In the genomic region with DNA sequence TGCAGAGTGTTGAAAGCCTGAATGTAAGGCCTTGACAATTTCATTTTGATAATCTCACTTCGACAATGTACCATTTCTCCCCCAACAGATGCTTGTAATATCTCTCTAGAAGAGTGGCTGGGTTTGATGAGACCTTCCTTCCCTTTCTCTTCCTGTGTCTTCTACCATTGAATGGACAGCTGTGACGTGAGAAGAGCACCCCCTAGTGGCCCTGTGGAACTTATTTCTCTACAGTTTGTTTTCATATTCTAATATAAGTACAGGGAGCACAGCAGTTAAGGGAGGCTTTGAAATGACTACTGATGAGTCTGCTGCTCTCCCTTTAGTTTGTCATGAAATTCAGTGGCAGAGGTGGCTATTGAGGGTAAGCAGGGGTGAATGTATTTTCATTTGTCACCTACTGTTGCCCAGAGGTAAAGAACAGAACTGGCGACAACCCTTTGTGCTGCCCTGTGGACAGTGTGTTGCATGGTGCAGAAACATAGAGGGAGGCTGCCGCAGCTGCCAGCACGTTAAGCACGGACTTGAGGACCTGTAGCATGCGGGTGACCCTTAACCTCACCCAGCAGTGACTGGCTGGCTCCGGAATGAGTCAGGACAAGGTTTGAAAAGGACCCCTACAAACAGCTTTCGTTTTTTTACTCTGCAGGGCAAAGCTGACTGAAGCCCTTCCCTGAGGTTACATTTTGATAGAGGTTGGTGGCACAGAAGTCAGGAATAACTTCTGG, we compare ENCODE assay signal across 9 mouse cellular contexts. TPM values are rescaled to one million over a fixed set of nuclear protein-coding genes. Genes with fewer than 3 reads are reported as not detected.
DNase-seq lines count a peak whose midpoint lies in the region; TF ChIP-seq lines count a peak whose summit lies in the region.
"Had no signal": no experiment of that assay in that cellular context is flagged by ENCODE, and none has a peak within 500 bp of the region (broad histone marks: within the 10 kb centered on the region; RNA-seq: fewer than 3 reads in every experiment).

No protein-coding gene starts in this region.

- H3K4me3 ChIP-seq in gastrocnemius, adult 2 months = no peak overlapping the region
- peak overlapping the region; percentile 78 for H3K4me3 ChIP-seq in megakaryocyte, embryonic 14.5 days (replicated peaks)
- H3K4me3 ChIP-seq: limb, embryonic 12.5 days had no signal

- no peaks in the 10 kb centered on the region for H3K36me3 ChIP-seq in megakaryocyte, embryonic 14.5 days (replicated peaks; ENCODE audit: low read length)
- H3K36me3 ChIP-seq: limb, embryonic 12.5 days had no signal

- peak; percentile 71 for TF ChIP-seq CTCF in gastrocnemius, adult 2 months (IDR thresholded peaks at IDR 0.05)

- H3K4me1 ChIP-seq in megakaryocyte, embryonic 14.5 days = peaks cover 9% of the 10 kb centered on the region
- H3K4me1 ChIP-seq: limb, embryonic 12.5 days had no signal

- intact Hi-C loops in gastrocnemius, adult 2 months (cut with DNase I) = loop anchor here (5.0 kb wide), 2 partner anchors 497 to 552 kb away; no protein-coding TSS in a partner anchor

- no peaks in the 10 kb centered on the region for H3K9me3 ChIP-seq in megakaryocyte, embryonic 14.5 days
- H3K9me3 ChIP-seq: limb, embryonic 12.5 days had no signal

- peak; percentile 18 for DNase-seq in gastrocnemius, adult 2 months
- DNase-seq in gastrocnemius, adult 8-10 months (ENCODE audit: low spot score in 2 of 2) = no peak
- peak; percentile 45 for DNase-seq in urinary bladder, postnatal 14 days (ENCODE audit: low spot score)
- no peak for DNase-seq in urinary bladder, adult 2 months (ENCODE audit: low spot score)
- DNase-seq in cerebellum, postnatal 14 days = peak; percentile 62 to 63
- peak; percentile 56 for DNase-seq in kidney, adult 9 months
- DNase-seq in thymus, postnatal 25 days = peak; percentile 63

- no peaks in the 10 kb centered on the region for H3K27me3 ChIP-seq in megakaryocyte, embryonic 14.5 days (replicated peaks)
- H3K27me3 ChIP-seq: limb, embryonic 12.5 days had no signal

- H3K27ac ChIP-seq in gastrocnemius, adult 2 months = no peak overlapping the region
- H3K27ac ChIP-seq: limb, embryonic 12.5 days had no signal

RNA-seq across cellular contexts. Expression of gene ccdc198, which starts 10.3 kb away (rescaled TPM):
- not detected for total RNA-seq in gastrocnemius, adult 2 months (2021)
- not detected for total RNA-seq in gastrocnemius, adult 8-10 months (2022)
- not detected in 2 replicates for polyA plus RNA-seq in urinary bladder, adult 2 months (2012; rRNA removed)
- polyA plus RNA-seq in megakaryocyte, embryonic 14.5 days (2012; ENCODE audit: insufficient read depth, low replicate concordance) = not detected in 2 replicates

Comparison
In these comparisons a context has a peak if more than half of its experiments do, and no peak if none do; other contexts are left out.
1. DNase-seq: peak in gastrocnemius, adult 2 months (single experiment), urinary bladder, postnatal 14 days (single experiment), cerebellum, postnatal 14 days (2 of 2), kidney, adult 9 months (single experiment) and thymus, postnatal 25 days (single experiment); none in gastrocnemius, adult 8-10 months (0 of 2) and urinary bladder, adult 2 months (single experiment).